Mouse (Mus musculus): ENCODE data around the gene Ankrd17. TPM values are rescaled to one million over a fixed set of nuclear protein-coding genes. Genes with fewer than 3 reads are reported as not detected.

The Ankrd17 gene
- polyA plus RNA-seq, 1 experiment = 31.0 TPM

GRCm38 (mm10) chr5:90194831-90195230 is 171.5 kb downstream of the Ankrd17 start:
- no peak overlapping the region for H3K27ac ChIP-seq (ENCODE audit: control insufficient read depth, insufficient read depth, low read depth, low read length, poor library complexity)
- no peaks in the 10 kb centered on the region for H3K4me1 ChIP-seq (ENCODE audit: control insufficient read depth, insufficient read depth, low read length)
- TF ChIP-seq CTCF (IDR thresholded peaks at IDR 0.05; ENCODE audit: control insufficient read depth, insufficient read depth, low read length) (0 out of 2 replicates have a peak, but pooled peaks have one; percentile 21), POLR2A (IDR thresholded peaks at IDR 0.05; ENCODE audit: borderline replicate concordance, control insufficient read depth, low read depth, low read length) (no peak)
- no peak overlapping the region for H3K4me3 ChIP-seq (replicated peaks; ENCODE audit: control insufficient read depth, low read depth, low read length)
- 17% methylated on average over 6 of the region's 6 CpGs for WGBS

- no peak overlapping the region for H3K4me3 ChIP-seq (replicated peaks; ENCODE audit: control insufficient read depth, low read depth, low read length)
- no peak overlapping the region for H3K27ac ChIP-seq (ENCODE audit: control insufficient read depth, insufficient read depth, low read depth, low read length, poor library complexity)
- TF ChIP-seq POLR2A (IDR thresholded peaks at IDR 0.05; ENCODE audit: borderline replicate concordance, control insufficient read depth, low read depth, low read length) (no peak), CTCF (IDR thresholded peaks at IDR 0.05; ENCODE audit: control insufficient read depth, insufficient read depth, low read length) (no peak)
- 72% methylated on average over 5 of the region's 5 CpGs for WGBS
- H3K4me1 ChIP-seq (ENCODE audit: control insufficient read depth, insufficient read depth, low read length) = no peaks in the 10 kb centered on the region
Observed at GRCm38 (mm10) chr5:90182782-90183181, 183.6 kb downstream of the Ankrd17 start.

- no peaks in the 10 kb centered on the region for H3K4me1 ChIP-seq (ENCODE audit: control insufficient read depth, insufficient read depth, low read length)
- 89% methylated on average over 5 of the region's 5 CpGs for WGBS
- no peak overlapping the region for H3K27ac ChIP-seq (ENCODE audit: control insufficient read depth, insufficient read depth, low read depth, low read length, poor library complexity)
- TF ChIP-seq CTCF (IDR thresholded peaks at IDR 0.05; ENCODE audit: control insufficient read depth, insufficient read depth, low read length) (no peak), POLR2A (IDR thresholded peaks at IDR 0.05; ENCODE audit: borderline replicate concordance, control insufficient read depth, low read depth, low read length) (no peak)
- H3K4me3 ChIP-seq (replicated peaks; ENCODE audit: control insufficient read depth, low read depth, low read length) = no peak overlapping the region
Observed at GRCm38 (mm10) chr5:90179094-90179493, 187.3 kb downstream of the Ankrd17 start.

- Histone ChIP-seq H3K4me1 (ENCODE audit: control insufficient read depth, insufficient read depth, low read length) (no peaks in the 10 kb centered on the region), H3K4me3 (replicated peaks; ENCODE audit: control insufficient read depth, low read depth, low read length) (no peak overlapping the region), H3K27ac (ENCODE audit: control insufficient read depth, insufficient read depth, low read depth, low read length, poor library complexity) (no peak overlapping the region)
- TF ChIP-seq CTCF (IDR thresholded peaks at IDR 0.05; ENCODE audit: control insufficient read depth, insufficient read depth, low read length) (no peak), POLR2A (IDR thresholded peaks at IDR 0.05; ENCODE audit: borderline replicate concordance, control insufficient read depth, low read depth, low read length) (no peak)
- 97% methylated on average over 1 of the region's 1 CpGs for WGBS
Observed at GRCm38 (mm10) chr5:90178116-90178515, 188.3 kb downstream of the Ankrd17 start.

Other genes starting within 250 kb of the Ankrd17 start
- gene Cox18, start 142.6 kb downstream of the Ankrd17 start, polyA plus RNA-seq (2011; ENCODE audit: insufficient read depth, insufficient read length, low replicate concordance, missing spikeins) = 9.8 and 18.1 TPM in 2 replicates
- 1.3 and 2.0 TPM in 2 replicates for gene Gm9958, start 627 bp upstream of the Ankrd17 start, polyA plus RNA-seq (2011; ENCODE audit: insufficient read depth, insufficient read length, low replicate concordance, missing spikeins)
- gene Alb, start 94.3 kb upstream of the Ankrd17 start, polyA plus RNA-seq (2011; ENCODE audit: insufficient read depth, insufficient read length, low replicate concordance, missing spikeins) = 53.1 and 205 TPM in 2 replicates
- gene Afp, start 124.2 kb upstream of the Ankrd17 start, polyA plus RNA-seq (2011; ENCODE audit: insufficient read depth, insufficient read length, low replicate concordance, missing spikeins) = 1.8 and 2.6 TPM in 2 replicates
- gene Afm, start 152.4 kb upstream of the Ankrd17 start, polyA plus RNA-seq (2011; ENCODE audit: insufficient read depth, insufficient read length, low replicate concordance, missing spikeins) = not detected in 2 replicates
- not detected in 2 replicates for gene 5830473C10Rik, start 194.5 kb upstream of the Ankrd17 start, polyA plus RNA-seq (2011; ENCODE audit: insufficient read depth, insufficient read length, low replicate concordance, missing spikeins)

Data from bone marrow, adult 2 months (tissue).